Mouse (Mus musculus): ENCODE measurements at regions not wholly inside any gene's neighbourhood (a gene's known extent, or its start where the extent isn't known, plus 50 kb on each side); places are given as distances from the start of the nearest gene placed in this dataset.

DNA sequence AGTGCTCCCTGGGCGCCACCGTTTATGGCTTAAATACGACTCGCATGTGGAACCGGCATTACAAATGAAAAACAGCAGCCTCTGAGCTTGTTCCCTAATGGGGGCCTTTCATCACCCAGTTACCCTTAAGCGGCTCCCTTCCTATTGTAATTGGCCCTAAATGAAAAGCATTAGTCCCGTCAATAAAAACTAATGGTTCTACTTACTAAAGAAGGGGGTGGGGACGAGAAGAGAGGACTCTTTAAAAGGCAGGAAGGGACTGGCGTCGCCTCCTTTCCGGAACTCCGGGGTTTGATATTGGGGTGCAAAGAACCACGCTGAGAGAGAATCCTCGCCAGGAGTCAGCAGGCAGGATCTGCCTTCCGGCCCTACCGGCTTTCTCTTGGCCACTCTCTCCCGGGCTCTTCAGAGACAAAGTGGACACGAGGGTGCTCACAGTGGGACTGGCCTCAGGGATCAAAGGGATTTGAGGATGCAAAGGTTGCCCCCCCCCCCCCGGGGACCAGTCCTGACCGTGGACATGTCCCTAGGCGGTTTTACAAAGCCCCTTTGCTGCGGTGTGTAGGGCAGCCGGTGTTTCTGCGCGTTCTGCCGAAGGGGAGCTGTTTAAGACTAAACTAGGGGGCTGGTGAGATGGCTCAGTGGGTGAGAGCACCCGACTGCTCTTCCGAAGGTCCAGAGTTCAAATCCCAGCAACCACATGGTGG lies 93.8 kb upstream of the Msx1 start:
- no peak for TF ChIP-seq POLR2A (IDR thresholded peaks at IDR 0.05; ENCODE audit: low read depth, low read length)
- TF ChIP-seq CTCF (IDR thresholded peaks at IDR 0.05; ENCODE audit: extremely low read depth, insufficient read length, insufficient replicate concordance, low read depth, low read length), result no peak

Measured in small intestine, adult 2 months (tissue).